Mouse (Mus musculus): ENCODE measurements around the gene Foxred1. TPM values are rescaled to one million over a fixed set of nuclear protein-coding genes. Genes with fewer than 3 reads are reported as not detected.

Foxred1 gene
- 19.1 and 24.6 TPM in 2 replicates for polyA plus RNA-seq (2012; ENCODE audit: insufficient read depth, insufficient read length, missing spikeins)

- TF ChIP-seq POLR2A (IDR thresholded peaks at IDR 0.05; ENCODE audit: borderline replicate concordance, low read depth, low read length) (no peak), CTCF (IDR thresholded peaks at IDR 0.05; ENCODE audit: low read depth, low read length) (no peak)
- peak within 1 kb of the TSS; percentile 77 for H3K4me3 ChIP-seq (ENCODE audit: insufficient read depth, low read length)
- H3K27ac ChIP-seq (ENCODE audit: insufficient read depth, low read depth, low read length), result peak within 1 kb of the TSS; percentile 80
Observed at GRCm38 (mm10) chr9:35210542-35211474, at the start of gene Foxred1. Gene Foxred1, minus strand, starts transcription at chr9:35211055.

GRCm38 (mm10) chr9:35257365-35257764 is 46.5 kb upstream of the Foxred1 start:
- no peak for TF ChIP-seq POLR2A (IDR thresholded peaks at IDR 0.05; ENCODE audit: borderline replicate concordance, low read depth, low read length)
- TF ChIP-seq CTCF (IDR thresholded peaks at IDR 0.05; ENCODE audit: low read depth, low read length), result no peak
- H3K4me1 ChIP-seq (ENCODE audit: control insufficient read depth, insufficient read depth, low read length), result peaks cover 6% of the 10 kb centered on the region
- no peak overlapping the region for H3K27ac ChIP-seq (ENCODE audit: insufficient read depth, low read depth, low read length)
- no peak overlapping the region for H3K4me3 ChIP-seq (ENCODE audit: insufficient read depth, low read length)

More at GRCm38 (mm10) chr9:35210542-35211474, at the start of gene Foxred1:
- H3K4me1 ChIP-seq (ENCODE audit: control insufficient read depth, insufficient read depth, low read length), result peaks cover 15% of the 10 kb centered on the region

DNA sequence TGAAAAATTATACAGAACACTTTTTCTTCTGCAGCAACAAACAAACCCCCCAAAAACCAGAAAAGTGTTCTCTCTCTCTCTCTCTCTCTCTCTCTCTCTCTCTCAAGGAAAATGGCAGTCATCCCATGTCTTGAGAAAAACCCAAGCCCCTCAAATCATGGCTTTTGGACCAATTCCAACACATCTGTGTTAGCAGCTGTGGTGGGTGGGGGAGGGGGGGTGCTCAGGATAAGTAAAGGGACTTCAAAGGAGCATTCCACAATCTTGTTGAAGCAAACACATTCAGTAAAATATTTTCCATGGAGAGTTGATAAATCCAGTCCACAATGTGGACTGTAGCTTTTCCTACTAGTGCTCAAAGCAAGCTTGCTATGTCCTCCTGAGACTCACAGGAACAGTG is 38.6 kb upstream of the Foxred1 start:
- Histone ChIP-seq H3K4me3 (ENCODE audit: insufficient read depth, low read length) (no peak overlapping the region), H3K27ac (ENCODE audit: insufficient read depth, low read depth, low read length) (no peak overlapping the region), H3K4me1 (ENCODE audit: control insufficient read depth, insufficient read depth, low read length) (no peaks in the 10 kb centered on the region)
- TF ChIP-seq POLR2A (IDR thresholded peaks at IDR 0.05; ENCODE audit: borderline replicate concordance, low read depth, low read length), result no peak
- no peak for TF ChIP-seq CTCF (IDR thresholded peaks at IDR 0.05; ENCODE audit: low read depth, low read length)

DNA sequence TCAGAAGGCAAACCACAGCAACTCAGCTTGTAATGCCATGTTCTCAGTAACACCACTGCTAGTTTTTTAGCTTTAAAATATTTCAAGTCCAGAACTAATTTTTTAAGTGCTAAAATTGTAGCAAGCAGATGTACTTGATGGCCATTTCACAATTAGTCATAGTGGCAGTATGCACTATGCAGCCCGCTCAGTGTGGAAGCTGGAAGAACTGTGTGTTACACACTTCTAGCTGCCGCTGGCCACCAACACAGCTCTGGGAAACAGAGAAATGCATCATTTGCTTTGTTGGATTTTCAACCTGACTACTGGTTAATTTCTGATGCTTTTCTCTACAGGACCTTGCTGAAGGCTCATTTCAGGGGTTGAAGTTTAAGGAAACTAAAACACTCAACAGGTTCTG is 36.5 kb upstream of the Foxred1 start:
- no peak overlapping the region for H3K4me3 ChIP-seq (ENCODE audit: insufficient read depth, low read length)
- TF ChIP-seq CTCF (IDR thresholded peaks at IDR 0.05; ENCODE audit: low read depth, low read length), result no peak
- no peak for TF ChIP-seq POLR2A (IDR thresholded peaks at IDR 0.05; ENCODE audit: borderline replicate concordance, low read depth, low read length)
- H3K27ac ChIP-seq (ENCODE audit: insufficient read depth, low read depth, low read length), result no peak overlapping the region
- no peaks in the 10 kb centered on the region for H3K4me1 ChIP-seq (ENCODE audit: control insufficient read depth, insufficient read depth, low read length)

DNA sequence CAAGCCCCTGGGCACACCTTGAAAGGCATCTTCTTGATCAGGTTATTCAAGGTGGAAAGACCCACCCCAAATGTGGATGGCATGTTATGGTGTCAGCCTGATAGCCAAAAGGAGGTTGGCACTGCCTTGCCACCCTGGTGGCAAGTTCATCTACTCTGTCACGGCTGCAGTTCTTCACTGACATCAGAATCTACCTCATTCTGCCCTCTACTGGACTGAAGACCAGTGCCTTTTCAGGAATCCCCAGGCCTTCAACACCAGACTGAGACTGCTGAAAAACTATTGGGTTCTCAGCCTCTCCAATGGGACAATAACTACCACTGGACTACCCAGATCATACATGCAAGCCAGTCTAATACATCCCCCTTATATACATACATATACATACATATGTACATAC is 28.9 kb upstream of the Foxred1 start:
- TF ChIP-seq CTCF (IDR thresholded peaks at IDR 0.05; ENCODE audit: low read depth, low read length), result no peak
- peaks cover 10% of the 10 kb centered on the region for H3K4me1 ChIP-seq (ENCODE audit: control insufficient read depth, insufficient read depth, low read length)
- no peak overlapping the region for H3K27ac ChIP-seq (ENCODE audit: insufficient read depth, low read depth, low read length)
- no peak overlapping the region for H3K4me3 ChIP-seq (ENCODE audit: insufficient read depth, low read length)

DNA sequence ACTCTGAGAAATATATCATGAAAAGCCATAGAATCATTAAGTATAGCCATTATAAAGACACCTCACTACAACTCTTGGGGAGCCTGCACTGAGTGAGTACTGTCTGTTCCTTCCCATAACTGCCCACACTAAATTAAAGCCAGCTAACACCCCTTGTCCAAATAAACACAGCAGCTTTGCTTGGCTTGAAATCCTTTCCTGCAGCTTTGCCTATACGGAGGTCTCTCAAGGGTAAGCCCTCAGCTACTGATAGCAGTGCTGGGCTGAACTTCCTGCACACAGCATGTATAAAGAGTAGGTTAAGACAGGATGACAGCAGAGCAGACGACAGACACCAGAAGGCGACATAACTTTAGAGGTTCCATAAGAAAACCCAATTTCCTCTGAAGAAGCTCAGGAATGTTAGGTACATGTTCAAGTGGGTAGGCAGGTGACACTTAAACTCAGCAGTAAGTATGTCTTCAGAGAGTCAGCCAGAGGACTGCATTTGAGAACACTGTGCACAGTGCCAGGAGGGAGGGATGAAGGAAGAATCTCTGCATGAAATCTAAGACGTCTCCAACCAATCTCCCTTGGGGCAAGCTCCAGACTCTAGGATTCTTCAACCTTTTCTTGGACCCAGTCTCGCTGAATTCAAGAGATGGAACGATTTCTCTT is 28.2 kb upstream of the Foxred1 start:
- Histone ChIP-seq H3K27ac (ENCODE audit: insufficient read depth, low read depth, low read length) (no peak overlapping the region), H3K4me3 (ENCODE audit: insufficient read depth, low read length) (no peak overlapping the region), H3K4me1 (ENCODE audit: control insufficient read depth, insufficient read depth, low read length) (peaks cover 10% of the 10 kb centered on the region)
- TF ChIP-seq POLR2A (IDR thresholded peaks at IDR 0.05; ENCODE audit: borderline replicate concordance, low read depth, low read length) (no peak), CTCF (IDR thresholded peaks at IDR 0.05; ENCODE audit: low read depth, low read length) (no peak)

DNA sequence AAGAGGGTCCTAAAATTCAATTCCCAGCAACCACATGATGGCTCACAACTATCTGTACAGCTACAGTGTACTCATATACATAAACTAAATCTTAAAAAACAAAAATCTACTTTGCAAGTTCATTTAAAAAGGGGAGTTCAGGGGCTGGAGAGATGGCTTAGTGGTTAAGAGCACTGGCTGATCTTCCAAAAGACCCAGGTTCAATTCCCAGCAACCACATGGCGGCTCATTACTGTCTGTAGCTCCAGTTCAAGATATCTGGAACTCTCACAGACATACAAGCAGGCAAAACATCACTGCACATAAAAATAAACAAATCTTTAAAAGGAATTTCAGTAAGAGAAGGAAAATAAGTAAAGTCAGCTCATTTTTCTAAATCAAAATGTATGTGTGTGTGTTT is 27.5 kb upstream of the Foxred1 start:
- Histone ChIP-seq H3K4me1 (ENCODE audit: control insufficient read depth, insufficient read depth, low read length) (peaks cover 10% of the 10 kb centered on the region), H3K4me3 (ENCODE audit: insufficient read depth, low read length) (no peak overlapping the region), H3K27ac (ENCODE audit: insufficient read depth, low read depth, low read length) (no peak overlapping the region)
- no peak for TF ChIP-seq CTCF (IDR thresholded peaks at IDR 0.05; ENCODE audit: low read depth, low read length)
- TF ChIP-seq POLR2A (IDR thresholded peaks at IDR 0.05; ENCODE audit: borderline replicate concordance, low read depth, low read length), result no peak

- Histone ChIP-seq H3K4me1 (ENCODE audit: control insufficient read depth, insufficient read depth, low read length) (peaks cover 13% of the 10 kb centered on the region), H3K4me3 (ENCODE audit: insufficient read depth, low read length) (no peak overlapping the region), H3K27ac (ENCODE audit: insufficient read depth, low read depth, low read length) (no peak overlapping the region)
- TF ChIP-seq POLR2A (IDR thresholded peaks at IDR 0.05; ENCODE audit: borderline replicate concordance, low read depth, low read length), result no peak
- TF ChIP-seq CTCF (IDR thresholded peaks at IDR 0.05; ENCODE audit: low read depth, low read length), result no peak
Observed at GRCm38 (mm10) chr9:35235996-35236395, 25.1 kb upstream of the Foxred1 start.

DNA sequence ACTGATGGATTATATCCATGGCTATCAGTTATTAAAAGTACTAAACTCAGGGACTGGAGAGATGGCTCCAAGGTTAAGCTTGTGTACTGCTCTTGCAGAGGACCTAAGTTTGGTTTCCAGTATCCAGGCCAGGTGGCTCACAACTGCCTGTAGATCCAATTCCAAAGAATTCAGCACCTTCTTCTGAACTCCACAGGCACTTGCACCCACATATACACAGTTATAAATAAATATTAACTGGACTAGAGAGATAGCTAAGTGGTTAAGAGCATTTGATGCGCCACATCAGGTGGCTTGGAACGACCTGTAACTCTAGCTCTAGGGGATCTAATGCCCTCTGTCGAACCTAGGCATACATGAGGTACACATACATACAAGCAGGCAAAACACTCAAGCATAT is 17.8 kb upstream of the Foxred1 start:
- H3K4me3 ChIP-seq (ENCODE audit: insufficient read depth, low read length), result no peak overlapping the region
- TF ChIP-seq CTCF (IDR thresholded peaks at IDR 0.05; ENCODE audit: low read depth, low read length) (no peak), POLR2A (IDR thresholded peaks at IDR 0.05; ENCODE audit: borderline replicate concordance, low read depth, low read length) (no peak)
- H3K4me1 ChIP-seq (ENCODE audit: control insufficient read depth, insufficient read depth, low read length), result 0 out of 2 replicates have a peak, but pooled peaks cover 3% of the 10 kb centered on the region
- no peak overlapping the region for H3K27ac ChIP-seq (ENCODE audit: insufficient read depth, low read depth, low read length)

DNA sequence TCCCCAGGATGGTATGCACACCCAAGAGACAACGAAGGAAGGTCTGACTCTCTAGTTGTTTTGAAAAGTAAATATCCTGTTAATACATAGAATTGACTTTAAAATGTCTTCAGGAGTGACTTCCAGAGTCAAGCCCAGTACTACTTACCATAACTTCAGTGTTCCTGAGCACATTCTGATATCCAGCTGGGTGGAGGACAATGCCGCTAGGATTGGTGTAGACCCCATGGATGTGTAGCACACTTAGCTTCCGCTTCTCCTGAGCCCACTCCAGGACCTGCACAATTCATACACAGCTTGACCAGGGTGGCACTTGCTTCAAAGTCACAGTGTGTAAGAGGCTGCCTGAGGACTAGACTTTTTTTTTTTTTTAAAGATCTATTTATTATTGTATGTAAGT is 12.6 kb upstream of the Foxred1 start:
- no peak overlapping the region for H3K4me3 ChIP-seq (ENCODE audit: insufficient read depth, low read length)
- TF ChIP-seq CTCF (IDR thresholded peaks at IDR 0.05; ENCODE audit: low read depth, low read length) (no peak), POLR2A (IDR thresholded peaks at IDR 0.05; ENCODE audit: borderline replicate concordance, low read depth, low read length) (no peak)
- H3K27ac ChIP-seq (ENCODE audit: insufficient read depth, low read depth, low read length), result no peak overlapping the region
- peaks cover 3% of the 10 kb centered on the region; the same call in 1 of the 2 replicates for H3K4me1 ChIP-seq (ENCODE audit: control insufficient read depth, insufficient read depth, low read length)

All from bone marrow macrophage, adult 2 months (primary cell).